Mouse (Mus musculus): Measurements from ENCODE around the gene Gdf2. TPM values are rescaled to one million over a fixed set of nuclear protein-coding genes. Genes with fewer than 3 reads are reported as not detected.

The Gdf2 gene
- polyA plus RNA-seq, 1 experiment = not detected

GRCm38 (mm10) chr14:33913727-33914126 lies 27.1 kb upstream of the Gdf2 start:
- H3K27me3 ChIP-seq (ENCODE audit: control insufficient read depth, insufficient read depth, low read length) = no peaks in the 10 kb centered on the region
- H3K4me3 ChIP-seq (ENCODE audit: low read depth, low read length) = no peak overlapping the region
- no peaks in the 10 kb centered on the region for H3K36me3 ChIP-seq (ENCODE audit: control insufficient read depth, insufficient read depth, low read length)
- WGBS = 25% methylated on average over 3 of the region's 3 CpGs
- H3K4me1 ChIP-seq (ENCODE audit: control insufficient read depth, insufficient read depth, insufficient read length, low read length) = no peaks in the 10 kb centered on the region
- no peak overlapping the region for H3K27ac ChIP-seq (ENCODE audit: insufficient read depth, low read depth, low read length)
- no peak for TF ChIP-seq CTCF (IDR thresholded peaks at IDR 0.05; ENCODE audit: extremely low read depth, insufficient read length, insufficient replicate concordance, low read depth, low read length)
- no peak for TF ChIP-seq POLR2A (IDR thresholded peaks at IDR 0.05; ENCODE audit: low read depth, low read length)

GRCm38 (mm10) chr14:33914206-33914605 lies 26.6 kb upstream of the Gdf2 start:
- no peak for TF ChIP-seq POLR2A (IDR thresholded peaks at IDR 0.05; ENCODE audit: low read depth, low read length)
- Histone ChIP-seq H3K36me3 (ENCODE audit: control insufficient read depth, insufficient read depth, low read length) (no peaks in the 10 kb centered on the region), H3K4me3 (ENCODE audit: low read depth, low read length) (no peak overlapping the region), H3K4me1 (ENCODE audit: control insufficient read depth, insufficient read depth, insufficient read length, low read length) (no peaks in the 10 kb centered on the region), H3K27ac (ENCODE audit: insufficient read depth, low read depth, low read length) (no peak overlapping the region), H3K27me3 (ENCODE audit: control insufficient read depth, insufficient read depth, low read length) (no peaks in the 10 kb centered on the region)
- WGBS = 89% methylated on average over 9 of the region's 9 CpGs

GRCm38 (mm10) chr14:33920727-33921559 lies 19.9 kb upstream of the Gdf2 start:
- 57% methylated on average over 14 of the region's 14 CpGs for WGBS
- no peak for TF ChIP-seq CTCF (IDR thresholded peaks at IDR 0.05; ENCODE audit: extremely low read depth, insufficient read length, insufficient replicate concordance, low read depth, low read length)
- no peak for TF ChIP-seq POLR2A (IDR thresholded peaks at IDR 0.05; ENCODE audit: low read depth, low read length)
- Histone ChIP-seq H3K27ac (ENCODE audit: insufficient read depth, low read depth, low read length) (no peak overlapping the region), H3K36me3 (ENCODE audit: control insufficient read depth, insufficient read depth, low read length) (no peaks in the 10 kb centered on the region), H3K4me3 (ENCODE audit: low read depth, low read length) (no peak overlapping the region), H3K4me1 (ENCODE audit: control insufficient read depth, insufficient read depth, insufficient read length, low read length) (no peaks in the 10 kb centered on the region), H3K27me3 (ENCODE audit: control insufficient read depth, insufficient read depth, low read length) (peaks cover 10% of the 10 kb centered on the region)

- H3K4me3 ChIP-seq (ENCODE audit: low read depth, low read length) = no peak overlapping the region
- H3K27me3 ChIP-seq (ENCODE audit: control insufficient read depth, insufficient read depth, low read length) = peaks cover 10% of the 10 kb centered on the region
- TF ChIP-seq CTCF (IDR thresholded peaks at IDR 0.05; ENCODE audit: extremely low read depth, insufficient read length, insufficient replicate concordance, low read depth, low read length) (no peak), POLR2A (IDR thresholded peaks at IDR 0.05; ENCODE audit: low read depth, low read length) (no peak)
- H3K27ac ChIP-seq (ENCODE audit: insufficient read depth, low read depth, low read length) = no peak overlapping the region
- 23% methylated on average over 8 of the region's 8 CpGs for WGBS
- no peaks in the 10 kb centered on the region for H3K36me3 ChIP-seq (ENCODE audit: control insufficient read depth, insufficient read depth, low read length)
- no peaks in the 10 kb centered on the region for H3K4me1 ChIP-seq (ENCODE audit: control insufficient read depth, insufficient read depth, insufficient read length, low read length)
Observed at GRCm38 (mm10) chr14:33922771-33923167, 18.1 kb upstream of the Gdf2 start.

- no peak within 1 kb of the TSS for H3K27ac ChIP-seq (ENCODE audit: insufficient read depth, low read depth, low read length)
- no peaks in the 10 kb centered on the region for H3K36me3 ChIP-seq (ENCODE audit: control insufficient read depth, insufficient read depth, low read length)
- H3K27me3 ChIP-seq (ENCODE audit: control insufficient read depth, insufficient read depth, low read length) = peaks cover 10% of the 10 kb centered on the region
- no peaks in the 10 kb centered on the region for H3K4me1 ChIP-seq (ENCODE audit: control insufficient read depth, insufficient read depth, insufficient read length, low read length)
- TF ChIP-seq POLR2A (IDR thresholded peaks at IDR 0.05; ENCODE audit: low read depth, low read length) (no peak), CTCF (IDR thresholded peaks at IDR 0.05; ENCODE audit: extremely low read depth, insufficient read length, insufficient replicate concordance, low read depth, low read length) (no peak)
- WGBS = 2% methylated on average over 85 of the region's 85 CpGs
- peak within 1 kb of the TSS; percentile 36 for H3K4me3 ChIP-seq (ENCODE audit: low read depth, low read length)
Observed at GRCm38 (mm10) chr14:33923168-33924070, 17.4 kb upstream of the Gdf2 start, which contains the start of gene Gdf10. TSS of gene Gdf10 (plus strand) at chr14:33923587.

- Histone ChIP-seq H3K4me1 (ENCODE audit: control insufficient read depth, insufficient read depth, insufficient read length, low read length) (no peaks in the 10 kb centered on the region), H3K27ac (ENCODE audit: insufficient read depth, low read depth, low read length) (no peak overlapping the region), H3K4me3 (ENCODE audit: low read depth, low read length) (no peak overlapping the region), H3K36me3 (ENCODE audit: control insufficient read depth, insufficient read depth, low read length) (no peaks in the 10 kb centered on the region), H3K27me3 (ENCODE audit: control insufficient read depth, insufficient read depth, low read length) (no peaks in the 10 kb centered on the region)
- WGBS = 48% methylated on average over 17 of the region's 17 CpGs
- TF ChIP-seq CTCF (IDR thresholded peaks at IDR 0.05; ENCODE audit: extremely low read depth, insufficient read length, insufficient replicate concordance, low read depth, low read length) = no peak
- TF ChIP-seq POLR2A (IDR thresholded peaks at IDR 0.05; ENCODE audit: low read depth, low read length) = no peak
Observed at GRCm38 (mm10) chr14:33931853-33932252, 9.0 kb upstream of the Gdf2 start.
